Mouse (Mus musculus): ENCODE measurements at regions not wholly inside any gene's neighbourhood (a gene's known extent, or its start where the extent isn't known, plus 50 kb on each side); places are given as distances from the start of the nearest gene placed in this dataset.
A peak's percentile ranks its signal among the peaks of the same experiment; 100 is the strongest.

GRCm38 (mm10) chr6:84514623-84515022 is 79.1 kb downstream of the Cyp26b1 start:
- ATAC-seq (replicated peaks; ENCODE audit: low read depth, poor library complexity, severe bottlenecking) = 0 out of 2 replicates have a peak, but pooled peaks have one; percentile 8

DNA sequence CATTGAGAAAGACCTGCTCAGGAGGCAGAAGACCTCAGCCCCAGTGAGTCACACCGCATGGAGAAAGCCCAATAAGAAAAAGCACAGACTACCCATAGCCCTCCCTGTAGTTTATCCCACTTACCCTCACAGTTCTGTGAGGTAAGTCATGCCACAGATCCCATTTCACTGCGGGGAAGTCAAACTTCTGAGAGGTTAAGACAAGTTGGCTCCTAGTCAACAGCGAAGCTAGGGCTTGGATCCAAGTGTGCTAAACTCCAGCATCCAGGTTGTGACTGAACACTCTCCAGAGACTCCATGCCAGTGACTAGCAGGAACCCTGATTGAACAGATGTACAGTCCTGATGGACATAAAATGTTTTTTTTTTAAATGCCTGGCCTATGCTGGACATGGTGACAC is 85.1 kb downstream of the Cyp26b1 start:
- ATAC-seq (replicated peaks; ENCODE audit: low read depth, poor library complexity, severe bottlenecking) = no peak

GRCm38 (mm10) chr6:84506675-84507074 is 87.0 kb downstream of the Cyp26b1 start:
- ATAC-seq (replicated peaks; ENCODE audit: low read depth, poor library complexity, severe bottlenecking) = peak; percentile 65; the same call in 1 of the 2 replicates

- peak; percentile 64 for ATAC-seq (replicated peaks; ENCODE audit: low read depth, poor library complexity, severe bottlenecking)
Observed at GRCm38 (mm10) chr6:84500255-84500886, 93.3 kb downstream of the Cyp26b1 start.

GRCm38 (mm10) chr6:84498076-84498475 is 95.6 kb downstream of the Cyp26b1 start:
- no peak for ATAC-seq (replicated peaks; ENCODE audit: low read depth, poor library complexity, severe bottlenecking)

- ATAC-seq (replicated peaks; ENCODE audit: low read depth, poor library complexity, severe bottlenecking) = 0 out of 2 replicates have a peak, but pooled peaks have one; percentile 22
Observed at GRCm38 (mm10) chr6:84493676-84494075, 100.0 kb downstream of the Cyp26b1 start.

- no peak for ATAC-seq (replicated peaks; ENCODE audit: low read depth, poor library complexity, severe bottlenecking)
Observed at GRCm38 (mm10) chr6:84493169-84493568, 100.5 kb downstream of the Cyp26b1 start.

DNA sequence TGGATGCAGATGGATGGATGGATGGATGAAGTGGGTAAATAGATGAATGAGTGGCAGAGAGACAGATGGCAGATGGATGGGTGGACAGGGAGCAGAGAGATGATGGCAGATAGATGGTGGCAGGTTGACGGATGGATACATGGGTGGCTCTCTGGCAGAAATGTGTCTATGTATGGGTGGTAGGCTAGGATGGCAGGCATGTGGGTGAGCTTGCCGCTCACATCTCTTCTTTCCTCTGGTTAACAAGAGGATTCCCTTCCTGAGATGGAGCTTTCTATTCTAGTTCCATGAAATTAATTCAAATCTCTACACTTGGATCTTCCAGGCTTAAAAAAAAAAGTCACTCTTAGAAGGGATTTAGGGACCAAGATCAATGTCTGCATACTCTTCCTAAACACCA is 101.1 kb downstream of the Cyp26b1 start:
- no peak for ATAC-seq (replicated peaks; ENCODE audit: low read depth, poor library complexity, severe bottlenecking)

DNA sequence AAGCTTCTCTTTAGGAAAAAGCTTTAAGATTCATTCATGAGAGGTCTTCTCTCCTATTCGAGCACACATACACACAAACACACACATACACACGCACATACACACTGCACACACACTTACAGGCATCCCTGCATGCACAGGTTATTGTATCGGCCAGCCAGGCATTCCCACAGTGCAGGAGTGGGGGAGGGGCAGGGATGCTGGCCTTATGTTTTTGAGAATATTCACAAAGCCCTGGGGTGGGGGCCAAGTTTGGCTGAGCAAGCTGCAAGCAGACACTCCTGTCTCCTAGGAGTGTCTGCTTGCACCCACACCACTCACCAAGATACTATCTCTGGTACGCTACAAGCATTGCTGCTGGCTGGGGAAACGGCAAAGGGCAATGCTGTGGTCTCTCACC is 102.6 kb downstream of the Cyp26b1 start:
- ATAC-seq (replicated peaks; ENCODE audit: low read depth, poor library complexity, severe bottlenecking) = no peak

DNA sequence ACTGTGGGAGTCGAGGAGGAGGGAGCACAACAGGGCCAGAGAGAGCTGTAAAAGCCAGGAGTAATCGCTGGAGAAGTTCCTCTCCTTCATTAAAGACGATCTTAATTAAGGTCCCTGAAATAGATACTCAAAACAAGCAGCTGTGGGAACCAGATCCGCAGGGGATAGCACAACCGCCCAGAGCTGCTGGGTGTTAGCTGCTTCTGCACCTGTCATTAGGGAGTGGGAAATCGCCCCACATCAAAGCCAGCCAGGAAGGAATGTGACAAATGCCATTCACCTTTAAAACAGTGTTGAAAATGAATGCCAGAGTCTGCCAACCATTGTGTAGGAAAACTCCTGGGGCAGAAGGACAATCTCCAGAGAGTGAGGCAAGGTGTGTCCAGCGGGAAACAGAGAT is 112.5 kb downstream of the Cyp26b1 start:
- ATAC-seq (replicated peaks; ENCODE audit: low read depth, poor library complexity, severe bottlenecking) = no peak

- no peak for ATAC-seq (replicated peaks; ENCODE audit: low read depth, poor library complexity, severe bottlenecking)
Observed at GRCm38 (mm10) chr6:84477072-84477471, 116.6 kb downstream of the Cyp26b1 start.

DNA sequence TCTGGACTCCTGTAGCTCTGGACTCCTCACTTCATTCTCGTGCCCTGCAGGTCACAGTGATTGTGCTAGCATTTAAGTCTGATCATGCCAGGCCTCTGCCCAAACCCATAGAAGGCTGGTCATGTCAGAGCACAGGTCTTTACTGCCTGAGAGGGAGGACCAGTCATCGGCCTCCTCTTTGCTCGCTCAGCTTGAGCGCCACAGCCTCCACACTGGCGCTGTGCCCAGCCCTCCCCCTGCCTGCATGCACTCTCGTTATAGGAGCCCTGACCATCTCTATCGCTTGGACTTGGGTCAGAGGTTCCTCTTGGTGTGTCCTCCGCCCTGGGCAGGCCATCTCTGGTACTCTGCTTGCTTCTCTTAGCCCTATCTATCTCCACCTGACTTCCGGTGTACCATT is 117.2 kb downstream of the Cyp26b1 start:
- no peak for ATAC-seq (replicated peaks; ENCODE audit: low read depth, poor library complexity, severe bottlenecking)

DNA sequence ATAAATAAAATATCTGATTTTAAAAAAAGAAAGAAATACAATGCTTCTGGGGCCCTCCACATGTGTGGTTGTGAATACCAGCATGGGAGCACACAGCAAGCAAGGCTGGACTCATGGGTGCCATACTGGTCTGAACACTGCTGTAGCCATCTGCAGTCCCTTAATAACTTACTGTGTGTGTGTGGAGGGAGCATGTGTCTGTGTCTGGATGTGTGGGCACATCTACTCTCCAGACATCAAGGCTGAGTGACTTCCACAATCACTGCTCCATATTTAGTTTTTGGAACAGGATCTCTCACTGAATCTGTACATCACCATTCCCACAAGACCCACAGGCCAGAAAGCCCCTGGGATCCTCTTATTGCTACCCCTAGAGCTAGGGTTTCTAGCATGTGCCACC is 118.9 kb downstream of the Cyp26b1 start:
- ATAC-seq (replicated peaks; ENCODE audit: low read depth, poor library complexity, severe bottlenecking) = no peak

DNA sequence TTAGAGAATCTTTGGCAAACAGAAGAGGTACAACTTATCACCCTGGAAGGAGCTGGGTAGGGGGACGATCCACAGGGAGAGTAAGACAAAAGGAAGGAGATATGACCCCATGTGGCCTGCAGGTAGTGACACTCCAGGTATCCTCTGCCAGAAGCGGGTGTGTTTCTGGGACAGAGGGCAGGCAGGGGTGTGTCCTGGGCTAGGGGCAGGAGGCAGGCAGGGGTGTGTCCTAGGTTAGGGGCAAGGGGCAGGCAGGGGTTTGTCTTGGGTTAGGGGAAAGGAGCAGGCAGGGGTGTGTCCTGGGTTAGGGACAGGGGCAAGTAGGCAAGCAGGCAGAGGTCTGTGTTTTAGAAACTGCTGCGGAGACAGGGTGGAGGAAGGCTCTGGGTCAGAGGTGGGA is 120.5 kb downstream of the Cyp26b1 start:
- ATAC-seq (replicated peaks; ENCODE audit: low read depth, poor library complexity, severe bottlenecking) = no peak

DNA sequence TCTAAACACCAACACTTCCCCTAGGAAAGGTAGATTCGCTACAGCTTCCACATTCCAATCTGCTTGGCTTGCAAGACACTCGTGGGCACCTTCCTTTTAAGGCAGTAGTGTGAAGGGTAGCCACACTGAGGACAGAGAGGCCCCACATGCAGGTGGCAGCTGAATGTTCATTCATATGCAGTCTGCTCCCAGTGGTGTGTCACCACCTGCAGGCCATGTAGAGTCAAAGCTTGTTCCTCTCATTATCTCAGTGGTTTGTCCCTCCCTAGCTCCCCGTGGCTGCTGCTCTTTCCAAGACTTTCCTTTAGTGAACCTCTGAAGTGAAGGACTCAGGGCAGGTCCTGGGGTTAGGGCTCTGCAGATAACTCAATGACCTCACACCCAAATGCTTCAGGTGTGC is 121.4 kb downstream of the Cyp26b1 start:
- ATAC-seq (replicated peaks; ENCODE audit: low read depth, poor library complexity, severe bottlenecking) = no peak; the same call in 1 of the 2 replicates

DNA sequence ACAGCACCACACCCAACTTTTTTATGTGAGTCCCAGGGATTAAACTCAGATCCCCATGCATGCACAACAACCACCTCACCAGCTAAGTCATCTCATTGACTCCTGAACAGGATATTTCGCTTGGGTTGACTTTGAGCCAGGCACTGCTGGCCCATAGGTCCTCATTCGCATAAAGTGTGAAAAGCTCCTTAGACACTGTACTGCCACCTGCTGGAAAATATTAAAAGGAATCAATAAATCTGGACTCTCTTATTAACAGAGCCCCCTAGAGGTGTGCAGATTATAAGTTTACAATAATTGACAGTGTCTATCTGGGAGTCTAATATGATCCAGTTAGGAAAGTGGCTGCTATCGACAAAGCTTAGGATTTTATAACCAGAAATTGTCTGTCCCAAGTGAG is 126.4 kb downstream of the Cyp26b1 start:
- ATAC-seq (replicated peaks; ENCODE audit: low read depth, poor library complexity, severe bottlenecking) = no peak

GRCm38 (mm10) chr6:84466223-84466622 is 127.5 kb downstream of the Cyp26b1 start:
- no peak for ATAC-seq (replicated peaks; ENCODE audit: low read depth, poor library complexity, severe bottlenecking)

DNA sequence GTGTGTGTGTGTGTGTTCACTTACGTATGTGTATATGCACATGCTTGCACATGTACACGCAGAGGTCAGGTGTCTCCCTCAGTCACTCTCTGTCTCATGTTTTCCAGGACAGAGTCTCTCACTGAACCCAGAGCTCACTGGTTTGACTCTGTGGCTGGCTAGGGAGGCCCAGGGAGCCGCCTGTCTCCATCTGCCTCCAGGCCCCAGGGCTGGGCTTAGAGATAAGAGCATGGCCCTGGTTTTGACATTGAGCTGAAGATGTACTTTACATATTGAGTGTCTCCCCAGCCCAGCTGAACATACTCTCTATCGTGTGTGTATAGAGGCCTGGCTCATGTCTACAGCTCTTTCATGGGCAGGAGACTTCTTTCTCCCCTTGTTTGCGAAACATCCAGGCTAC is 128.1 kb downstream of the Cyp26b1 start:
- ATAC-seq (replicated peaks; ENCODE audit: low read depth, poor library complexity, severe bottlenecking) = no peak; the same call in 1 of the 2 replicates

- no peak for ATAC-seq (replicated peaks; ENCODE audit: low read depth, poor library complexity, severe bottlenecking)
Observed at GRCm38 (mm10) chr6:84463592-84464367, 129.9 kb downstream of the Cyp26b1 start.

DNA sequence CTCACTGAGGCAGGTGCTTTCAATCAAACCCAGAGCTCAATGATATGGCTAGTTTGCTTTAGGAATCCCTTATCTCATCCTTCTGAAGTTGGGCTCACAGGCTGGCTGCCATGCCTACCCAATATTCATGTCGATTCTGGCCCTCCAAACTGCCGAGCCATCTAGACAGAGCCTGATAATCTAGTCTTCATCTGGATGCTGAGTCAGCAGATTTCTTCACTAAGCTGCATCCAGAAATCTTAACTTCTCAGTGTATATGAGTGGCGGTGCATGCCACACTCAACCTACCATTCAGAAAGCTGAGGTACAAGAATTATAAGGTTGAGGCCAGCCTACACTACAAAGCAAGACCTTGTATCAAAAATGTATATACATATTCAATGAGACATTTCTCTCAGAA is 136.9 kb downstream of the Cyp26b1 start:
- ATAC-seq (replicated peaks; ENCODE audit: low read depth, poor library complexity, severe bottlenecking) = no peak

GRCm38 (mm10) chr6:84445093-84445492 is 148.6 kb downstream of the Cyp26b1 start:
- peak; percentile 69 for ATAC-seq (replicated peaks; ENCODE audit: low read depth, poor library complexity, severe bottlenecking)

DNA sequence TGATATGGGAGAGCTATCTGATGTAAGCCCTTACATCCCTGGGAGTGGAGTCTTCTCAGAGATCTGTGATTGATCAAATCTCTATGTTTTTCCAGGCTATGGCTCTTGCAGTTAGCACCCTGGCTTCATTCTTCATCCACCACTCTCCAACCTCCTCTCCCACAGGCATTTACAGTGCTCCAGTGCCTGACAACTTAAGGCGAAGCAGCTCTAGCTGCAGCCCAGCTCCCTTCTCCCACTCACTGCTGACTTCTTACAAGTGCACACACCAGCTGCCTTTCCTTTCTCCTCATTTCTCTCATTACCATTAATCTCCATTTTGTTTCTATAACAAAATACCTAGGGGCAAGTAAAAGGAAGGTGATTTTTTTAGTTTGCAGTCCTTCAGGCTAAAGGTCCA is 151.0 kb downstream of the Cyp26b1 start:
- ATAC-seq (replicated peaks; ENCODE audit: low read depth, poor library complexity, severe bottlenecking) = no peak

Data from common myeloid progenitor, adult 5-6 weeks (primary cell).